Mouse (Mus musculus) bone marrow macrophage, adult 2 months (primary cell): ENCODE results near the gene 0610009B22Rik. TPM values are rescaled to one million over a fixed set of nuclear protein-coding genes. Genes with fewer than 3 reads are reported as not detected.

Experiments used
- H3K27ac ChIP-seq: 2 replicates; pipeline ENCODE4 v1.5.1; 2012; ENCODE audit warnings: low read depth, low read length; ENCODE audit not compliant: insufficient read depth
- H3K4me1 ChIP-seq: 2 replicates; pipeline ENCODE4 v1.6.1; 2012; ENCODE audit warnings: low read length; ENCODE audit not compliant: control insufficient read depth, insufficient read depth
- H3K4me3 ChIP-seq: 2 replicates; pipeline ENCODE4 v1.5.1; 2012; ENCODE audit warnings: mild to moderate bottlenecking, low read length, moderate library complexity; ENCODE audit not compliant: insufficient read depth
- CTCF ChIP-seq: IDR thresholded peaks from 2 replicates; pipeline ENCODE4 v1.5.1; 2012; ENCODE audit warnings: low read depth, mild to moderate bottlenecking, low read length, moderate library complexity
- POLR2A ChIP-seq: IDR thresholded peaks from 2 replicates; pipeline ENCODE4 v1.6.1; 2012; ENCODE audit warnings: mild to moderate bottlenecking, low read depth, low read length, borderline replicate concordance
- polyA plus RNA-seq: library from polyadenylated mRNA; stranded (reverse); fragments of >200 nt; gene quantifications from 2 replicates; pipeline ENCODE4 v1.2.4, GENCODE M21; 2012; ENCODE audit not compliant: missing spikeins, insufficient read depth, insufficient read length

Gene 0610009B22Rik
- polyA plus RNA-seq, 1 experiment: 39.2 TPM

GRCm38 (mm10) chr11:51649889-51650199, 38.8 kb downstream of the 0610009B22Rik start:
- H3K4me3 ChIP-seq: peak overlapping the region; percentile 70
- H3K4me1 ChIP-seq: peaks cover 5% of the 10 kb centered on the region
- H3K27ac ChIP-seq: no peak overlapping the region
- TF ChIP-seq POLR2A (no peak), CTCF (no peak)

- peaks cover 9% of the 10 kb centered on the region for H3K4me1 ChIP-seq
Measured at GRCm38 (mm10) chr11:51649111-51649888, 39.4 kb downstream of the 0610009B22Rik start.

DNA sequence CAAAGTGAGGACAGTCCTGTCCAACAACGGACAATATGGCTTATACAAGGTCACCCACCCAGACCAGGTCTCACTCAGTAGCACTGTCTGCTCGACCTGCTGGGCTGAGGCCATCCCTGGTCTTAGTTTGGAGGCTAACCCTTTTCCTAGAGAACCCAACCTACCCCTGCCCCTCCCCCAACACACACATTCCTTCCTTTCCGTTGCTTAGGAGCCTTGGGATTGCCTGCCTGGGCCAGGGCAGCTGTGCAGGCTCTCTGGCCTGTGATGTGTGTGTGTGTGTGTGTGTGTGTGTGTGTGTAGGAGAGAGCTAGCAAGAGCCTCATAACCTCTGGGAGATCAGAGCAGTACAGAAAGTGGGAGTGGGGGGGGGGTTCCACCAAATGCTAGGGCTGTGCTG, 40.1 kb downstream of the 0610009B22Rik start:
- H3K4me1 ChIP-seq: peaks cover 16% of the 10 kb centered on the region
- TF ChIP-seq POLR2A (no peak), CTCF (no peak)
- H3K4me3 ChIP-seq: no peak overlapping the region
- no peak overlapping the region for H3K27ac ChIP-seq

More at GRCm38 (mm10) chr11:51649111-51649888, 39.4 kb downstream of the 0610009B22Rik start:
- Histone ChIP-seq H3K27ac (no peak overlapping the region), H3K4me3 (peak overlapping the region; percentile 70)
- TF ChIP-seq POLR2A: no peak

DNA sequence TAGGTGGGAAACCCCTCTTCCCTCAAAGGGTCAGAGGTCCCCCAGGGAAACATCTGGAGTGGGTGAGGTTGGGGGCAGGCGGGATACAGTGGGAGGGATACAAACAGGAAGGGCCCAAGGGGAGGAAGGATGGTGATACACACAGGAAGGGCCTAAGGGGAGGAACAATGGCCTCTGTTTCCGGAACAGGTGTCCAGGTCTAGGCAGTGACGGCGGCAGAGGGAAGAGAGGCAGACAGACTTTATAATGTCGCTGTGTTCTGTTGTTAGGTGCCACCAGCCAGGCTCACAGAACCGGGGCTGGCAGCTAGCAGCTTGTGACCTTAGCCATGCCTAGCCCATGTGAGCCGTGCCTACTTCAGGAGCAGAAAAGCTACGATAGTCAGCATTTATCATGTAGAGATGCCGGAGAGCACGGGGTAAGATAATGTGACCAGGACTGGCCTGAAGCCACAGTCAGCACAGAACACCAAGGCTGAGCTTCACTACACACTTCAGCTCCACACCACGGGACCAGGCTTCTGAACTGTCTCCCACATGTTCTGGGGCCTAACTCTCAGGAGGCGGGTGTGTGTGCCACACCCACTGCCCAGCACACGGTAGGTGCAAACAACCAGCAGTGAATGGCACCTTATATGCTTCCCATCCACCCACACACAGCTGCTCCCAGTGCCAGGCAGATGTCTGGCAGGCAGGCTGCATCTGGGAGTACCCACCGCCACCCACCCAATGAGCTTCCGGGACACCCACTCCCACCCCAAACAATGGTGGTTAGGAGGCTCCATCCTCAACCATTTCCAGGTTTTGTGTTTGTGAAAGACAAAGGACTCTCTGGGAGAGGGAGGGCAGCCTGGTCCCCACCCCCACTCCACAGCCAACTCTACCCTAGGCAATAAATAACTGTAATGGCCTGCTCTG, 41.7 kb downstream of the 0610009B22Rik start:
- H3K27ac ChIP-seq: no peak overlapping the region
- H3K4me1 ChIP-seq: peaks cover 20% of the 10 kb centered on the region
- TF ChIP-seq CTCF: no peak
- no peak for TF ChIP-seq POLR2A
- no peak overlapping the region for H3K4me3 ChIP-seq

DNA sequence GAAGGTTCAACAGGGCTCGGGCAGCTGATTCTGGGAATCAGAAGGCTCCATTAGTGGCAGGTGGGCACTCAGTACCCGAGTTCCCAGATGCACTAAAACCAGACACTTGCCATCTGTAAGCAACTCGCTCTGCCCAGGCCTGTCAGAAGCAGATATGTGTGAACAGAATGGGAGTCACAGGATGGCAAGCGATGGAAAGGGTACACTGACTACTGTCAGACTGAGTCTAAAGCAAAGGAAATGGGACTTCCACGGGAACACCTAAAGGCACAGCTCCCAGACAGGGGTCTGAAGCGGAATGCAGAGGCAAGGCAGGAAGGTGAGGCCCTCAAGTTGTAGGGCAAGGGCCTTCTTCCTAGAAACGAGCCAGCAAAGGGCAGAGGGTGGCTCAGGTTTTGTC, 42.4 kb downstream of the 0610009B22Rik start:
- TF ChIP-seq POLR2A (no peak), CTCF (no peak)
- Histone ChIP-seq H3K4me3 (no peak overlapping the region), H3K4me1 (peaks cover 20% of the 10 kb centered on the region), H3K27ac (no peak overlapping the region)

DNA sequence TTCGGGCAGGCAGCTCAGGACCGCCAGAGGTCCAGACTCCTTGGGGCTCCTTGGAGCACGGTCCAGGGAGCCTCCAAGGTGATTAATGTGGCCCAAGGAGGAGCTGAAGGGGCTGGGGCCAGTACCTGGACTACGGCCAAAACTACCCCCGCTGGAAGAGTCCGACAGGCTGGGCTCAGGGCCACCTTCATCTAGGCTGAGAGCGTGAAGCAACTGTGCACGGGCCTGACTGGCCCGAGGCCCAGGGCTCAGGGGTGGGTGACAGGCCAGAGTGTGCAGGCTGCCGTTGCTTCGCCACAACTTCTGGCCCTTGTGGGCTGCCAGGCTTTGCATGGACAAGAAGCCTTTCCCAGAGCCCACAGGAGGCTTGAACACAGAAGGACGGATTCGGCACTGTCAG, 43.4 kb downstream of the 0610009B22Rik start:
- Histone ChIP-seq H3K27ac (no peak overlapping the region), H3K4me3 (no peak overlapping the region), H3K4me1 (peaks cover 20% of the 10 kb centered on the region)
- TF ChIP-seq POLR2A: no peak
- no peak for TF ChIP-seq CTCF

DNA sequence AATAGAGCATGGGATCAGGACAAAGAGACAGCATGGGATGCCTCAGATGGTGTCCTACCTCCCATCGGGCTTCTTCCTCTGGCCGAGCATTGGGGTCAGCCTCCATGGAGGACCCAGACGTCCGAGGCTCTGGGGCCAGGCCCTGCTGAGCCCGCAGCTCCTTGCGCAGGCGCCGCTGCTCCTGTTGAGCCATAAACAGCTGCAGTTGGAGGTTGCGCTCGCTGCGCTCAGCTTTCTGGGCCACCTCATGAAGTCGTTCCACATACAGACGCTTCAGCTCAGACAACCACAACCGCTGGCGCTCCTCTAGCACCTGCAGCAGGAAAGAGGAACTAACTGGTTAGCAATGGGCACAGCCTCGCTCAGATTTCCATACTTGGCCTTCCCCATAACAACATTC, 44.5 kb downstream of the 0610009B22Rik start:
- TF ChIP-seq POLR2A: no peak
- no peak for TF ChIP-seq CTCF
- Histone ChIP-seq H3K27ac (peak overlapping the region; percentile 67), H3K4me3 (peak overlapping the region; percentile 23)

DNA sequence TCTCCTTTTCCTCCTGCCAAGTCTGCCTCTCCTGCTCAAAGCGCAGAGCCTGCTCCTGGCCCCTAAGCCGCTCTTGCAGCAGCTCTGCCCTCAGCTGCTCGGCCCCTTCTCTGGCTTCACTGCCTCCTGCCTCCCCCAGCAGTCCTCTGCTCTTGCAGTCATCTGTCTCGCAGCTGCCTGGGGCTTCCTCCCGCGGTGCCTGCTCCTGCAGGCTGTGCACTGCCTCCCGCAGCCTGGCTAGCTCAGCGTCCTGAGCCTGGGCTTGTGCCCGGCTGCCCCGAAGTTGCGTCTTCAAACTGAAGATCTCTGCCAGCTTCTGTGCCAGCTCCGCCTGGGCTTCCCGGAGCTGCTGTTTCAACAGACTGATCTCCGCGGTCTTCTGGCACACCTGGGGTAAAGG, 44.9 kb downstream of the 0610009B22Rik start:
- H3K27ac ChIP-seq: peak overlapping the region; percentile 67
- peaks cover 18% of the 10 kb centered on the region for H3K4me1 ChIP-seq
- peak overlapping the region; percentile 23 for H3K4me3 ChIP-seq
- TF ChIP-seq CTCF (no peak), POLR2A (no peak)

More for the DNA sequence above, 44.5 kb downstream of the 0610009B22Rik start:
- H3K4me1 ChIP-seq: peaks cover 17% of the 10 kb centered on the region

GRCm38 (mm10) chr11:51643202-51643601, 45.5 kb downstream of the 0610009B22Rik start:
- no peak overlapping the region for H3K4me3 ChIP-seq
- H3K4me1 ChIP-seq: peaks cover 23% of the 10 kb centered on the region
- no peak overlapping the region for H3K27ac ChIP-seq
- no peak for TF ChIP-seq POLR2A
- no peak for TF ChIP-seq CTCF

DNA sequence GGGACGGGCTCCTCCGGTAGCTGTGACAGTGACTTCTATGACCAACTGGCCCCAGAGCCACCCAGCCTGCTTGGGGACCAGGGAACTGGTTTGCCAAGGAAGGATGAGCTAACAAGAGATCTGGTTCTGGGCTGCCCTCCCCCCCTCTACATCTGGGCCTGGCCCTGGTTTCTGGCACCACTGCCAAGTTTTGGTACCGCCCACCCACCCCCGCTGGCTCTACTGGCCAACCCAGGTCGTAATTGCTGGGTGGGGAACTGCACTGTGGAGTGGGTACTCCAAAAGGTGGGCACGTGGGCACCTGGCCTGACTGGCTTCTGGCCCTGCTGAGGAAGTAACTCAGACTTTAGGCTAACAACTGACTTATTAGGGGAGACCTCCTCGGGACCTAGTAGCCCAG, 47.9 kb downstream of the 0610009B22Rik start:
- peaks cover 35% of the 10 kb centered on the region for H3K4me1 ChIP-seq
- H3K4me3 ChIP-seq: no peak overlapping the region
- no peak overlapping the region for H3K27ac ChIP-seq
- TF ChIP-seq CTCF: no peak
- no peak for TF ChIP-seq POLR2A
